Mouse (Mus musculus): ENCODE results near the gene Riok2.

GRCm38 (mm10) chr17:17409601-17410000 lies 35.5 kb downstream of the Riok2 start:
- TF ChIP-seq CTCF (IDR thresholded peaks at IDR 0.05; ENCODE audit: control insufficient read depth, insufficient read depth, insufficient replicate concordance, low read depth, low read length): no peak
- TF ChIP-seq POLR2A (IDR thresholded peaks at IDR 0.05; ENCODE audit: control insufficient read depth, low read depth, low read length): no peak

All from testis, adult 2 months (tissue).